Mouse (Mus musculus): ENCODE data around the gene Nudt6. TPM values are rescaled to one million over a fixed set of nuclear protein-coding genes. Genes with fewer than 3 reads are reported as not detected.
A peak's percentile ranks its signal among the peaks of the same experiment; 100 is the strongest.

The Nudt6 gene
- polyA plus RNA-seq (2015; fragmentation: Nextera tagmentation; extraction: Ambion mirVana) = 4.9 and 6.2 TPM in 2 replicates

DNA sequence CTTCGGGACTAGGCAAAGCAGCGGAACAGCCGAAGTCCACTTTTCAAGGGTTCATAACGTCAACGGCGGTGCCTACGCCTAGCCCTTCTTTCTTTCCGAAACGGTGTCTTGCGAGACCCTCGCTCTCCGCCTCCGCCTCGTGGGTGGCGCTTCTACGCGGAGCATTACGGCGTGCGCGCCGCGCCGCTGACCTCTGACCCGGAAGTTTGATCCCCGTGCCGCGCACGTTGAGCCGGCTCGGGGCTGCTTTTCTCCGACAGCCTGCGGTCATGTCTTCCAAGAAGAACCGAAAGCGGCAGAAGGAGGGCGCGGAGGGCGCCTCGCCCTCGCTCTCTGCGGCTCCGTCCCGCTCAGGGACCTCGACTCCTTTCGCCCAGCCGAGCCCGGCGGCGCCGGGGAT, at the start of gene Nudt6:
Gene Nudt6, minus strand, starts transcription at position 140 of the 400 bp plus-strand sequence.
- H3K36me3 ChIP-seq = 0 out of 2 replicates have a peak, but pooled peaks cover 6% of the 10 kb centered on the region

DNA sequence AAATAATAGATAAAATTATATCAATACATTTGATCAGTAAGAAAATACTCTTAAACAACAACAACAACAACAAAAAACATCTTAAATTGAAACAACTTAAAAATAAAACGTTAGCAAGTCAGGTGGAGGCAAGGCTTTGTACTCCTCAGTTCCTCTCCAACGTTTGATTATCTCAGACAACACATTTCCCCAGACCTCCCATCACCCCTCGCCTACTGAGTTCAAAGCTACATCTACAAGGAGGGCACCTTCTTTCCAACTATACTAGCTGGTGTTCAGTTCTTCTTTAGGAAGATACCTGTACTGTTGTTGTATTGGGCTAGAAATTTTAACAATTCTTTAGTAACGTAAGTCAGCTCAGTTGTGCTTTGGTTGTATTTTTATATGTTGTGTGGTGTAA, 49.3 kb upstream of the Nudt6 start:
- WGBS = 83% methylated on average over 4 of the region's 4 CpGs
- ATAC-seq (ENCODE audit: insufficient number of reproducible peaks, low FRiP score, low TSS enrichment, low read depth) = no peak
- Histone ChIP-seq H3K9ac (no peak overlapping the region), H3K36me3 (0 out of 2 replicates have a peak, but pooled peaks cover 3% of the 10 kb centered on the region), H3K27ac (replicated peaks) (no peak overlapping the region), H3K27me3 (no peaks in the 10 kb centered on the region), H3K4me1 (no peaks in the 10 kb centered on the region), H3K4me3 (replicated peaks) (no peak overlapping the region), H3K9me3 (replicated peaks) (no peaks in the 10 kb centered on the region), H3K4me2 (replicated peaks) (no peak overlapping the region)

More for the DNA sequence above, at the start of gene Nudt6:
- peak; percentile 88 for ATAC-seq (ENCODE audit: insufficient number of reproducible peaks, low FRiP score, low TSS enrichment, low read depth)
- Histone ChIP-seq H3K9ac (peak within 1 kb of the TSS; percentile 69), H3K4me2 (replicated peaks) (peak within 1 kb of the TSS; percentile 74), H3K27ac (replicated peaks) (peak within 1 kb of the TSS; percentile 94), H3K4me3 (replicated peaks) (peak within 1 kb of the TSS; percentile 95), H3K27me3 (no peaks in the 10 kb centered on the region), H3K9me3 (replicated peaks) (no peaks in the 10 kb centered on the region), H3K4me1 (peaks cover 17% of the 10 kb centered on the region)
- under 1% methylated on average over 49 of the region's 50 CpGs for WGBS

DNA sequence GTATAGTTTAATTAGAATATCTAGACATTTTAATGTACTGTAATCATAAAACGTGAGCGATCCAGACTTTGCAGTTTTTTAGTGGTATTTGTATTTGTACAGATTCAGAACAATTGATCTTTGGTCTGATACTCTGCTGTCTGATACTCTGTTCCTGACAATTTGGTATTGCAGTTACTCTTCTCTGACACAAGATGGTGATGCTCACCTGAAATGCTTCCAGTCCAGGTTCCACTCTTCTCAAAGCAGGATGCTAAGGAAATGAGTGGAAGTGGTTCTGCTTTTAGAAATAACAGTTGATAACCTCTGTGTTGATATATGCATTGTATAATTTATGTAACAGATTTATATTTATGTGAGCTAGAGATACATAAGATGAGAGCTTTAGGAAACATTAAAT, 48.2 kb upstream of the Nudt6 start:
- no peak for ATAC-seq (ENCODE audit: insufficient number of reproducible peaks, low FRiP score, low TSS enrichment, low read depth)
- H3K27me3 ChIP-seq = no peaks in the 10 kb centered on the region
- no peaks in the 10 kb centered on the region for H3K9me3 ChIP-seq (replicated peaks)
- no peak overlapping the region for H3K4me3 ChIP-seq (replicated peaks)
- no peaks in the 10 kb centered on the region for H3K4me1 ChIP-seq
- no peak overlapping the region for H3K4me2 ChIP-seq (replicated peaks)
- H3K27ac ChIP-seq (replicated peaks) = no peak overlapping the region
- H3K9ac ChIP-seq = no peak overlapping the region
- H3K36me3 ChIP-seq = 0 out of 2 replicates have a peak, but pooled peaks cover 3% of the 10 kb centered on the region
- WGBS = 91% methylated on average over 2 of the region's 2 CpGs

DNA sequence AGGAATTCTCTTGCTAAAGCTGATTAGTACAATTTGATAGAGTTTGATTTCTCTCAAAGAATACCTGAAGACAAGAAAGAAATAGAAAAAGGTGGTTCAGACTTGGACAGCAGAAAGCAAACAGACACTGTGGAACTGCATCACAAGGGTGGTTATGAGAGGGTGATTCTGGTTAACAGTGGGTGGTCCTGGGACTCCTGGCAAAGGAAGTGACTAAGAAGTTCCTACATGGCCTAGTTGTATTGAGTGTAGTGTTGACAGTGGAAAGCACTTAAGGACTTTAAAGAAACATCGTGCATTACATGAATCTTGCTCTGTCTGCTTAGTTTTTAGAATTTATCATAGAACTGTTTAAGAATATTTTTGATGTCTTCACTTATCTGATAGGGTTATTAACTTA, 36.0 kb upstream of the Nudt6 start:
- no peak for ATAC-seq (ENCODE audit: insufficient number of reproducible peaks, low FRiP score, low TSS enrichment, low read depth)
- Histone ChIP-seq H3K4me2 (replicated peaks) (no peak overlapping the region), H3K9ac (no peak overlapping the region), H3K9me3 (replicated peaks) (no peaks in the 10 kb centered on the region), H3K36me3 (peaks cover 7% of the 10 kb centered on the region; the same call in 1 of the 2 replicates), H3K4me1 (no peaks in the 10 kb centered on the region), H3K27ac (replicated peaks) (no peak overlapping the region), H3K4me3 (replicated peaks) (no peak overlapping the region), H3K27me3 (no peaks in the 10 kb centered on the region)
- 89% methylated on average over 1 of the region's 1 CpGs for WGBS

DNA sequence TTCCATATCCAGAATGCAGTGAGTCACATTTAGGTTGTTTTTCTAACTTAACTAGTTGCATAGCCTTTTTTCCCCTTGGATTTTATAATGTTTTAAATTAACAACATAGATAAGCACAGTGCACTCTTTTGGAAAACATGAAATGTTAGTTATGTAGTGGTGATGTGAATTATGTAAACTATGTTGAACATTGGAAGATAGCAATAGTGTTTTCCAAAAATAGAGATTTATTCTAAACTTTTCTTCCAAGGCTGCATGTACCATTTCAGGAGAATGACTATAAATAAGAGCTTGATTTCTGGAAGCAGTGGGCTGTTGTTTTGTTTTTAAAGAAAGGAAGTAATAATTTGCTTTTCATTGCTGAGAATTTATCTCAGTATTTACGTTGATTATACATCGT, 23.4 kb upstream of the Nudt6 start:
- Histone ChIP-seq H3K9me3 (replicated peaks) (no peaks in the 10 kb centered on the region), H3K9ac (no peak overlapping the region), H3K4me2 (replicated peaks) (no peak overlapping the region), H3K4me3 (replicated peaks) (no peak overlapping the region), H3K27me3 (no peaks in the 10 kb centered on the region), H3K36me3 (0 out of 2 replicates have a peak, but pooled peaks cover 7% of the 10 kb centered on the region), H3K27ac (replicated peaks) (no peak overlapping the region), H3K4me1 (no peaks in the 10 kb centered on the region)
- ATAC-seq (ENCODE audit: insufficient number of reproducible peaks, low FRiP score, low TSS enrichment, low read depth) = no peak
- WGBS = 89% methylated on average over 2 of the region's 2 CpGs

DNA sequence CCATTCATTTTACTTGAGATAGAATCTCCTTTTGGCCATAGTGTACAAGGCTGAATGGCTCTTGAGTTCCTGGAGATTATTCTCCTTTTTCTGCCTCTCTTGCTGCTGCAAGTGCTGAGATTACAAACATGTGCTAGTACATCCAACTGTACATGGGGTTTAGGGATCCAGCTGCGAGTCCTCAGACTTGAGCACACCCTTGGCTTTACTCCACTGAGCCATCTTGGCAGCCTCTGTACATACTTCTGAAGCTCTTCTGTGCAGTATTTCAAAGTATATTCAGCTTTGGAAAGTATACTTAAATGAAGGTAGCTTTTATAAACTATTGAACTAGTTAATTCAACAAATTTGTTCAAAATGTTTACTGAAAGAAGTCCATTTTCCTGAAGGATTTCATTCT, 19.8 kb upstream of the Nudt6 start:
- Histone ChIP-seq H3K9ac (no peak overlapping the region), H3K36me3 (0 out of 2 replicates have a peak, but pooled peaks cover 12% of the 10 kb centered on the region), H3K4me3 (replicated peaks) (no peak overlapping the region), H3K27me3 (no peaks in the 10 kb centered on the region), H3K27ac (replicated peaks) (no peak overlapping the region), H3K4me1 (no peaks in the 10 kb centered on the region), H3K9me3 (replicated peaks) (no peaks in the 10 kb centered on the region), H3K4me2 (replicated peaks) (no peak overlapping the region)
- no peak for ATAC-seq (ENCODE audit: insufficient number of reproducible peaks, low FRiP score, low TSS enrichment, low read depth)
- 61% methylated on average over 1 of the region's 1 CpGs for WGBS

DNA sequence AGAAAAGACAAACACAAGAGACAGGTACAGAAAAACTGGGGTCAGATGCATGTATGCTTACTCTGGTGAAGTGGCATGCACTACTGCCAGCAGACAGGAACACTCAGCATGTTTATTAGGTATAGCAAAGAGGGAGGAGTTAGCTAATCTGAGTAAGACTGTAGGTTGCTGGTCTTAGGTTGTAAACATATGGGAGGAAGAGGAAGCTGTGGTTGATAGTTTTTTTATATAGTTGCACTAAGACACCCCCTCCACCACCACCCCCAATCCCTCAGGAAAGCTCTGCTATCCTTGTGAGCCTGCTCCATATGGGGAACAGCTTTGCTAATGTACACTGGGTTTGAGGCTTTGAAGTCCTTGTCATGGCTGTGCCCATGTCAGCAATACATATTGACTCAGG, 10.3 kb upstream of the Nudt6 start:
- Histone ChIP-seq H3K36me3 (peaks cover 25% of the 10 kb centered on the region), H3K9me3 (replicated peaks) (no peaks in the 10 kb centered on the region), H3K4me2 (replicated peaks) (no peak overlapping the region), H3K4me1 (no peaks in the 10 kb centered on the region), H3K27me3 (no peaks in the 10 kb centered on the region), H3K9ac (no peak overlapping the region), H3K4me3 (replicated peaks) (no peak overlapping the region), H3K27ac (replicated peaks) (no peak overlapping the region)
- ATAC-seq (ENCODE audit: insufficient number of reproducible peaks, low FRiP score, low TSS enrichment, low read depth) = no peak

DNA sequence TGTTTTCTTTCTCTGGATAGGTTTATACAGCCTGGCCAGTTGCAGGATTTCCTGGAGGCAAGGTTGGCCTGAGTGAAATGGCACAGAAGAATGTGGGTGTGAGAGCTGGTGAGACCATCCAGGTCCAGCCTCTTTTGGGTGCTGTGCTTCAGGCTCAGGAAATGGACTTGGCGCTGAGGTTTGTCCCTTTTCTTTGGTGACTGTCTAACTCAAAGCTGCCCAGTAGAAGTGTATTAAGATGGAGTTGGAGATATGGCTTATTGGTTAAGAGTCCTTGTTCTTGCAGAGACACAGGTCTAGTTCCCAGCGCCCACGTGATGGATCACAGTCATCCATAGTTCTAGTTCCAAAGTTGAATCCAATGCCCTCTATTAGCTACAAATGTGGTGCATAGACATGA, 6.1 kb upstream of the Nudt6 start:
- peaks cover 6% of the 10 kb centered on the region for H3K4me1 ChIP-seq
- H3K27ac ChIP-seq (replicated peaks) = no peak overlapping the region
- no peak overlapping the region for H3K4me2 ChIP-seq (replicated peaks)
- ATAC-seq (ENCODE audit: insufficient number of reproducible peaks, low FRiP score, low TSS enrichment, low read depth) = no peak
- H3K9ac ChIP-seq = no peak overlapping the region
- WGBS = 94% methylated on average over 3 of the region's 3 CpGs
- no peaks in the 10 kb centered on the region for H3K27me3 ChIP-seq
- H3K9me3 ChIP-seq (replicated peaks) = no peaks in the 10 kb centered on the region
- H3K36me3 ChIP-seq = peaks cover 26% of the 10 kb centered on the region
- no peak overlapping the region for H3K4me3 ChIP-seq (replicated peaks)

DNA sequence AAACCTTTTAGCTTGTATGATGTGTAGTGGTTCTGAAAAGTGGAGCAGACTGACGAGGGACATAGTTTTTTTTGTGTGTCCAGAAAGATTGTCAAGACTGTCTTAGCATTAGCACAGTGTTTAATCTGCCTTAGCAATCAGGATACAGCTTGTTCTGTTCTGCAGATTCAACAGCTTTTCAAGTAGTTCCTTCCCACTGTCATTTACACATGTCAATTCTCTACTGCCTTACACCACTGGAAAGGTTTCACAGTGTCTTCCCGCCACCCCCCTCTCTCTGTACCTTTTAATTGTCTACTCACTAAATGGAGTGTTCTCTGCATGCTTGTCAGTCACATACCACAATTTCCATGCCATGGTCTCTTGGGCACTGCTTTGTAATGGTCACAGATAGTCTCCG, 1.2 kb upstream of the Nudt6 start:
- H3K9ac ChIP-seq = peak overlapping the region; percentile 63
- peak overlapping the region; percentile 72 for H3K4me2 ChIP-seq (replicated peaks)
- H3K36me3 ChIP-seq = peaks cover 9% of the 10 kb centered on the region
- peaks cover 17% of the 10 kb centered on the region for H3K4me1 ChIP-seq
- no peaks in the 10 kb centered on the region for H3K9me3 ChIP-seq (replicated peaks)
- H3K27me3 ChIP-seq = no peaks in the 10 kb centered on the region
- 5% methylated on average over 3 of the region's 3 CpGs for WGBS
- no peak for ATAC-seq (ENCODE audit: insufficient number of reproducible peaks, low FRiP score, low TSS enrichment, low read depth)
- 0 out of 2 replicates have a peak overlapping the region, but pooled peaks have one; percentile 92 for H3K27ac ChIP-seq (replicated peaks)
- peak overlapping the region; percentile 95 for H3K4me3 ChIP-seq (replicated peaks)

DNA sequence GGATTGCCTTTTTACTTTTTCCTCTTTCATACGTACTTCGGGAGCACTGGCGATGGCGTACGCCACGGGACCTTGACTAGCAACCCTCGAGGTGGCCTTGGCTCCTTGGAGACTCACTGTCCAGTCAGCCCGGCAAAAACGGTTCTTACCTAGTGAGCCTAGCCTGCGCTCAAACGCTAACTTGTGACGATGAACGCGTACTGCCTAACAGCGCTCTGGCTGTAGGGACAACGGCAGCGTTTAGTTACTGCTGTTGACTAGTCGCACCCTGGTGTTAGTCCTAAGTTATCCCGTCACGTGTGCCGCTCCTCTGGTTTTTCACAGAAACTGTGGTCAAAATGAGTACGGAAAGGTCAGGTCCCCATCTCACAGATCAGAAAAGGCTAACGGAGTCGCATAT, 630 bp upstream of the Nudt6 start:
- Histone ChIP-seq H3K4me1 (peaks cover 17% of the 10 kb centered on the region), H3K4me3 (replicated peaks) (peak overlapping the region; percentile 95), H3K4me2 (replicated peaks) (peak overlapping the region; percentile 72), H3K27ac (replicated peaks) (peak overlapping the region; percentile 92), H3K27me3 (no peaks in the 10 kb centered on the region), H3K9ac (peak overlapping the region; percentile 63), H3K36me3 (0 out of 2 replicates have a peak, but pooled peaks cover 6% of the 10 kb centered on the region), H3K9me3 (replicated peaks) (no peaks in the 10 kb centered on the region)
- WGBS = under 1% methylated on average over 24 of the region's 24 CpGs
- ATAC-seq (ENCODE audit: insufficient number of reproducible peaks, low FRiP score, low TSS enrichment, low read depth) = no peak

DNA sequence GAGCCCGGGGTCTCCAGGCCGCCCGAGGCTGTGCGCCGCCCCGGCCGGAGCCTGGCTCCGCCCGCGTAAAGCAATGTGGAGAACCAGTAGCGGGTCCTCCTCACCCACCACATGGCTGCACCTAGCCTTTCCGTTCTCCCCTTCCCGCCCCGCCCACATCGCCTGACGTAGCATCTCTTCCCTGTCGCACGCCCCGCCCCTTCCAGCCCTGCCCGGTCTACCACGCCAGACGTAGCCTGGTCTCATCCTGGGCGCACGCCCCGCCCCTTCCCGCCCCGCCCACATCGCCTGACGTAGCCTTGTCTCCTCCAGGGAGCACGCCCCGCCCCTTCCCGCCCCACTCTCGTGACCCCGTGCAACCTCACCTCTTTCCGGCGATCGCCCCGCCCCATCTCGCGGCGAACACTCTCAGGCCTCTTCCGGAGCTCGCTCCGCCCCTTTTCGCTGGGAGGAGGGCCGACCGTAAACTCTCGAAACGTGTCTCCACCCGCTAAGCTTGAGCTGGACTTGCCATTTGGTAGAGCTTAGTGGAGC, 486 bp downstream of the Nudt6 start, which contains the start of gene Spata5:
Gene Spata5, plus strand, starts transcription at position 439 of the 534 bp plus-strand sequence.
- no peaks in the 10 kb centered on the region for H3K9me3 ChIP-seq (replicated peaks)
- peak within 1 kb of the TSS; percentile 95 for H3K4me3 ChIP-seq (replicated peaks)
- WGBS = under 1% methylated on average over 43 of the region's 50 CpGs
- no peaks in the 10 kb centered on the region for H3K27me3 ChIP-seq
- peaks cover 17% of the 10 kb centered on the region for H3K4me1 ChIP-seq
- 0 out of 2 replicates have a peak, but pooled peaks cover 3% of the 10 kb centered on the region for H3K36me3 ChIP-seq
- peak within 1 kb of the TSS; percentile 74 for H3K4me2 ChIP-seq (replicated peaks)
- H3K9ac ChIP-seq = peak within 1 kb of the TSS; percentile 69
- peak within 1 kb of the TSS; percentile 94 for H3K27ac ChIP-seq (replicated peaks)
- ATAC-seq (ENCODE audit: insufficient number of reproducible peaks, low FRiP score, low TSS enrichment, low read depth) = peak; percentile 98

DNA sequence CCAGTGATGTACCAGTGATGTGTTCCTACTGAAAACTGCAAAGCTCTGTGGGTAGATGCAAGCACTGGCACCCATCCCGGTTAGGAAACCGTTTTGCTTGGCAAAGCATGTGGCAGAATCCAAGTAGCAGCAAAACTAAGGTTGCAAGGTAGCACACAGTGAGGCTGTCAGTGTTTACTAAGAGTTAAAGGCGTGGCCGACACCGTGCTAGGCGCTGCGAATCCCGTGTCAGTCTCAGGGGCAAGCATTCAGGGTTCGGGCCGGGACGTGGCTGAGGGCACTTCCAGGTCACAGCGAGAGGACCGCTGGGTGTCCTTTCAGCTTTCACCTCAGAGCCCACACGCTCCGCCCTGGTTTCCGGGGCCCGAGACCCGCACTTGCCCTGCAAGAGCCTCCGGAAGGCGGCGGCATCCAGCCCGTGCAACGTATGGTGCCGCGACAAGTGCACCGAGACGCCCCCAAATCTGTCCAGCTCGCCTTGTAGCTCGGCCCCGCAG, 1.0 kb downstream of the Nudt6 start:
- Histone ChIP-seq H3K9me3 (replicated peaks) (no peaks in the 10 kb centered on the region), H3K27ac (replicated peaks) (peak overlapping the region; percentile 94), H3K36me3 (0 out of 2 replicates have a peak, but pooled peaks cover 3% of the 10 kb centered on the region), H3K4me2 (replicated peaks) (peak overlapping the region; percentile 74), H3K4me1 (peaks cover 17% of the 10 kb centered on the region), H3K9ac (peak overlapping the region; percentile 69), H3K27me3 (no peaks in the 10 kb centered on the region), H3K4me3 (replicated peaks) (peak overlapping the region; percentile 95)
- ATAC-seq (ENCODE audit: insufficient number of reproducible peaks, low FRiP score, low TSS enrichment, low read depth) = no peak
- under 1% methylated on average over 30 of the region's 30 CpGs for WGBS

Data from embryonic facial prominence, embryonic 15.5 days (tissue).